Mouse (Mus musculus) kidney, adult 2 months (tissue): Measurements from ENCODE around the gene Alkbh5.

ENCODE experiments used
- CTCF ChIP-seq: fragments of 200-500 bp; conservative IDR thresholded peaks from 2 replicates; pipeline ENCODE4 v1.5.1; 2011; ENCODE audit warnings: low read depth, mild to moderate bottlenecking, control low read depth, low read length, moderate library complexity, mixed read lengths; ENCODE audit not compliant: insufficient read depth, insufficient read length
- POLR2A ChIP-seq: fragments of 200-500 bp; IDR thresholded peaks from one replicate; pipeline ENCODE4 v1.6.1; 2011; ENCODE audit warnings: low read depth, low read length, control low read depth

GRCm38 (mm10) chr11:60495692-60496091 is 40.5 kb upstream of the Alkbh5 start:
- TF ChIP-seq CTCF: no peak
- no peak for TF ChIP-seq POLR2A
